Mouse (Mus musculus) granulocyte monocyte progenitor cell, adult 5-6 weeks (primary cell): Measurements from ENCODE around the gene Urod. TPM values are rescaled to one million over a fixed set of nuclear protein-coding genes. Genes with fewer than 3 reads are reported as not detected.
A peak's percentile ranks its signal among the peaks of the same experiment; 100 is the strongest.

Experiments
- ATAC-seq: replicated peaks from 2 replicates; pipeline ENCODE4 v1.8.0; 2016; ENCODE audit warnings: mild to moderate bottlenecking, moderate TSS enrichment, inconsistent platforms; ENCODE audit not compliant: poor library complexity, severe bottlenecking
- total RNA-seq, 2 experiments: library from RNA; stranded (forward) in 1 of 2; stranded (reverse) in 1 of 2; fragments of 200-712, 200-1000 nt in 1 of 2; fragments of >200 nt in 1 of 2; fragmentation: Nextera tagmentation in 1 of 2; gene quantifications; 2 replicates each; pipeline ENCODE4 v1.2.3; 2014 to 2017

The Urod gene
- total RNA-seq, 2 experiments from 2014 or later = 57.8 to 89.1 TPM

DNA sequence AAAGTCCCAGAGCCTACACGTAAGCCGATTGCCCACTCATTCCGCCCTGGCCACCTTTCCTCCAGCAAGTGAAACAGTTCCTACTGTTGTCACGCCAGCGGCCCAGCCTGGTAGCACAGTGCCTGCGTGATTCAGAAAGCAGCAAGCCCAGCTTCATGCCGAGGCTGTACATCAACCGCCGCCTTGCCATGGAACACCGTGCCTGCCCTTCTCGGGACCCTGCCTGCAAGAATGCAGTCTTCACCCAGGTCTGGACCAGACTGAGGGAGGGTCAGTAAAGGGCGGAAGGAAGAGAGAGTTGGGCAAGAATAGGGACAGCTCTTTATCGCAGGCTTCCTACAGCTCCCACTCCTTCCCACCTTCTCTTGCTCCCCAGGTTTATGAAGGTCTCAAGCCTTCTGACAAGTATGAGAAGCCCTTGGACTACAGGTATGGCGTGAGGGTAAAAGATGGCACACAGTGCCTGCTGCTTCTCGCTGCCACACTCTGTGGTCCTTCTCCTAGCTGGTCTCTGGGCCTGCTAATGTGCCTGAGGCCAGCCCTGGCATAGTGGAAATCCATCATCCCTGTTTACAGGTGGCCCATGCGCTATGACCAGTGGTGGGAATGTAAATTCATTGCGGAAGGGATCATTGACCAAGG is 5.4 kb upstream of the Urod start:
- ATAC-seq = no peak

GRCm38 (mm10) chr4:116995798-116996135 is 1.6 kb upstream of the Urod start:
- 0 out of 2 replicates have a peak, but pooled peaks have one; percentile 6 for ATAC-seq

DNA sequence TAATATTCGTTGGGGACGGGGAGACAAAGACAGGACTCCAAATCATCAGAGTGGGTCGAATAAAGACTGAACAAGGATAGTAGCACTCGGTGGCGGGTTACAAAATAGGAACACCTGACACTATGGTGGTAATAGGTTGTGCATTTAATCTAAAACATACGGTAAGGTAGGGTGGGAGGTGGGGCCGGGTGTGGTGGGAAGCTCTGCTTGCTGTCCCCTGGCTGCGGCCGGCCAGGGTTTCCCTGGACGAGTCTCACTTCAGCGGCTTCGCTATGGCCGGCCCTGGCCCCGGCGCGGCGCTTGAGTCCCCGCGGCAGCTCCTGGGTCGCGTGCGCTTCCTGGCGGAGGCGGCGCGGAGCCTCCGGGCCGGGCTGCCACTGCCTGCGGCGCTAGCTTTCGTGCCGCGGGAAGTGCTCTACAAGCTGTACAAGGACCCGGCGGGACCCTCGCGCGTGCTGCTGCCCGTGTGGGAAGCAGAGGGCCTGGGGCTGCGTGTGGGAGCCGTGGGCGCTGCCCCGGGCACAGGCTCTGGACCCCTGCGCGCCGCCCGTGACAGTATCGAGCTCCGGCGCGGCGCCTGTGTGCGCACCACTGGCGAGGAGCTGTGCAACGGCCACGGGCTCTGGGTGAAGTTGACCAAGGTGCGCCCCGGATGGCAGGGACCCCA is 1.1 kb upstream of the Urod start, which contains the start of gene Hectd3:
Hectd3 (plus strand) TSS at position 187 of the 667 bp plus-strand sequence.
- peak; percentile 52 for ATAC-seq

DNA sequence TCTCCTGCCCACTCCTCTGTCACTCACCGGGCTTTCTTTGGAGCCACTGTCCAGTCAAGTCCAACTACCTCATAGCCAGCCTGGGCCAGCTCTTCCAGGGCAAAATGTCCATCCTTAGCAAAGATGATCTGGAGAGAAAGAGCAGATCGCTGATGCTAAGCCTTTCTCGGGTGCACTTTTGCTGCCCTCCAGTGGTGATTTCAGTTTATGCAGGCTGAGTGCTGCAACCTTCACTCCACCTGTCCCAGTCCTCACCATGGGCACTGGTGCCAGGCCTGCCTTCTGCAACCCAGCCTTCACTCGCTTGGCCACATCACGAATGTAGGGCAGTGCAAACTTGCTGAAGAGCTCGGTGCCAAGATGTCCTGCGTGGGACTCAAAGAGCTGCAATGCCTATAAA is 2.8 kb downstream of the Urod start:
- peak; percentile 32 for ATAC-seq

DNA sequence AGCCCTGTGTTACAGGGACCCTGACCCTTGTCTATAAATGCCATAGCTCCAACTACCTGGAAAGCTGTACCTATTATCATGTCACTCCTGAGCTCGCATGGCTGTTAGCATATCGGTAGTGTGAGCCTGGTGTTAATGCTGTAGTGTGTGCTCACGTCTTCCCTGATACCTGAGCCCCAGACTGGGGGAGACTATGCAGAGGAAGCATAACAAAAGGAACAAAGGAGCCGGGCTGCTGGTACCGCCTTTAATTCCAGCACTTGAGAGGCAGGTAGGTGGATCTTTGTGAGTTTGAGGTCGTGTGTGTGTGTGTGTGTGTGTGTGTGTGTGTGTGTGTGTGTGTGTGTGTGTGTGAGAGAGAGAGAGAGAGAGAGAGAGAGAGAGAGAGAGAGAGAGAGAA is 4.5 kb downstream of the Urod start:
- no peak for ATAC-seq

- ATAC-seq = no peak
These were observed 7.1 kb downstream of the Urod start for GRCm38 (mm10) chr4:116987122-116987456.

- ATAC-seq = peak; percentile 93
These were observed 7.7 kb downstream of the Urod start for GRCm38 (mm10) chr4:116986400-116987121.

DNA sequence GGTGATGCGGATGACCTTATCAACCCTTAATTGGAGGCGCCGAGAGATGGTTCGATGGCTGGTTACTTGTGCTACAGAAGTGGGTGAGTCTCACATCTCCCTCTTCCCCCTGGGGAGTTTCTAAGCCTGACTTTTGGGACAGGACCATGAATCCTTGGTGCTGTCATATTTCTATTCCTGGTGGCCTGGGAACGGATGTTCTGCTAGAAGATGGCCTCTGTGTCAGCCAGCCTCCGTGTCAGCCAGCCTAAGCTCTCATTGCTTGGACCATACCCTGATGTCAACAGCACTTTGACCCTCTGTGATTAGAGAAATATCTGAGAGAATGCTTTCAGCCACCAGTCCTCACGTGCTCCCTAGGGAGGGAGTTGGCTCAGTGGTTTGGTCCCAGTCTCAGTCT is 8.5 kb downstream of the Urod start:
- no peak for ATAC-seq

DNA sequence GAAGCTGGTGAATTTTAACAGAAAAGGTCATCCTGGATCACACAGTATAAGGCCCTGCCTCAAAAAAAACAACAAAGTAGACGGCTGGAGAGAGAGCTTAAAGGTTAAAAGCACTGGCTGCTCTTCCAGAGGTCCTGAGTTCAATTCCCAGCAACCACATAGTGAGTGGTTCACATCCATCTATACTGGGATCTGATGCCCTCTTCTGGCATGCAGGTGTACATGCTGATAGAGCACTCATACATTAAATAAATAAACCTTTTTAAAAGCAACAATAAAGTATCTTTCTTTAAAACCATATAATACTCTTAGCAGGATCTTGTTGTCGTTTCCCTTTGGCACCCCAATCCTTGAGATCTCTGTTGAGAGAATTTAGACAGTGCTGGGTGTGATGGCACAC is 17.7 kb downstream of the Urod start:
- ATAC-seq = no peak

DNA sequence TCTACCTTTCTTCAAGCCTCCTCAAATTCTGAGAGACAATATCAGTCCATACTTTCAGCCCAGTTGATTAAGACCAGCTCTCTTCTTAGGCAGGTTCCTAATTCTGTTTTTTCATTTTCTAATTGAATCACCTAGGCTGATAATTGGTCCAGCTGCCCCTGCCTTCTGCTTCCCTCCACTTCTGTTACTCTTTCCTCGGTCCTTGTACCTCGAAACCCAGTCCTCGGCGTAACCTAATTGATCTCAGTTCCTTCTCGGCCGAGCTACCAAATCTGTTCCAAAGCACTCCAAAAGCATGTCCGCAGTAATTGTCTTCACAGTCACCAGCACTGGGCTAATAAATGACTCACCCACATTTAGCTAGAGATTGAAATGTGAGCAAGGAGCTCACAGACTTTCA is 39.3 kb downstream of the Urod start:
- ATAC-seq = no peak

GRCm38 (mm10) chr4:116951642-116952041 is 42.6 kb downstream of the Urod start:
- ATAC-seq = no peak

GRCm38 (mm10) chr4:116944055-116944454 is 50.2 kb downstream of the Urod start:
- ATAC-seq = no peak

DNA sequence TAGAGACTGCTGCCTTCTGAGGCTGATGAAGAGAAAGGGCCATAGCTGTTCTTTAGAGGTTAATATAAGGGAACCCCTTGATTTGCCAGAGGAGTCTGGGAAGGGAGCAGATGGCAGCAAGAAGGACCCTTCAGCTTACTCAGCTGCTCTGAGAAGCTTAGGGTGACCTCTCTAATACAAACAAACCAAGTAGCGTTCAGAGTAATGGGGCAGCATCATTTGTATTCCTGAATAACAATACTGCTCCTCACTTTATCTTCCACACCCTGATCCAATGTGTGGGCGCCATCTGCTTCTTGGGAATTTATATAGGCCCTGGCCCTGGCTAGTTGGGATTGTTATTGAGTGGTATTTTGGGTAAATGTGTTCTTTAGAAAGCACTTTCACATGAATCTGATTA is 51.5 kb downstream of the Urod start:
- ATAC-seq = no peak

Other genes starting within 250 kb of the Urod start
- gene Toe1, start 186.8 kb downstream of the Urod start, total RNA-seq (2014; fragmentation: Nextera tagmentation) = 23.3 and 24.4 TPM in 2 replicates
- gene Toe1, start 186.8 kb downstream of the Urod start, total RNA-seq (2017) = 39.7 and 58.6 TPM in 2 replicates
- 13.0 and 17.2 TPM in 2 replicates for gene Mutyh, start 186.7 kb downstream of the Urod start, total RNA-seq (2014; fragmentation: Nextera tagmentation)
- gene Mutyh, start 186.7 kb downstream of the Urod start, total RNA-seq (2017) = 4.5 and 5.8 TPM in 2 replicates
- gene Hpdl, start 172.7 kb downstream of the Urod start, total RNA-seq (2014; fragmentation: Nextera tagmentation) = not detected in 2 replicates
- 0.62 and 0.78 TPM in 2 replicates for gene Hpdl, start 172.7 kb downstream of the Urod start, total RNA-seq (2017)
- gene Zswim5, start 117.0 kb downstream of the Urod start, total RNA-seq (2014; fragmentation: Nextera tagmentation) = 0.85 TPM in 1 of 2 replicates, not detected in the other
- gene Zswim5, start 117.0 kb downstream of the Urod start, total RNA-seq (2017) = 0.17 TPM in 1 of 2 replicates, not detected in the other
- gene Hectd3, start 904 bp upstream of the Urod start, total RNA-seq (2014; fragmentation: Nextera tagmentation) = 8.5 and 9.2 TPM in 2 replicates
- 14.7 and 15.3 TPM in 2 replicates for gene Hectd3, start 904 bp upstream of the Urod start, total RNA-seq (2017)
- 13.1 and 31.2 TPM in 2 replicates for gene Eif2b3, start 25.0 kb upstream of the Urod start, total RNA-seq (2014; fragmentation: Nextera tagmentation)
- gene Eif2b3, start 25.0 kb upstream of the Urod start, total RNA-seq (2017) = 39.7 and 41.3 TPM in 2 replicates
- 0.97 TPM in 1 of 2 replicates, not detected in the other for gene Ptch2, start 101.7 kb upstream of the Urod start, total RNA-seq (2014; fragmentation: Nextera tagmentation)
- gene Ptch2, start 101.7 kb upstream of the Urod start, total RNA-seq (2017) = not detected in 2 replicates
- 5.0 and 14.5 TPM in 2 replicates for gene Btbd19, start 131.3 kb upstream of the Urod start, total RNA-seq (2014; fragmentation: Nextera tagmentation)
- gene Btbd19, start 131.3 kb upstream of the Urod start, total RNA-seq (2017) = 6.9 and 7.2 TPM in 2 replicates
- gene Tctex1d4, start 132.4 kb upstream of the Urod start, total RNA-seq (2014; fragmentation: Nextera tagmentation) = 0.77 TPM in 1 of 2 replicates, not detected in the other
- not detected in 2 replicates for gene Tctex1d4, start 132.4 kb upstream of the Urod start, total RNA-seq (2017)
- gene Plk3, start 139.6 kb upstream of the Urod start, total RNA-seq (2014; fragmentation: Nextera tagmentation) = 1.5 and 2.2 TPM in 2 replicates
- 1.5 and 2.5 TPM in 2 replicates for gene Plk3, start 139.6 kb upstream of the Urod start, total RNA-seq (2017)
- gene Rps8, start 161.8 kb upstream of the Urod start, total RNA-seq (2014; fragmentation: Nextera tagmentation) = 4,230 and 5,237 TPM in 2 replicates
- gene Rps8, start 161.8 kb upstream of the Urod start, total RNA-seq (2017) = 2,283 and 2,839 TPM in 2 replicates
- gene Kif2c, start 188.2 kb upstream of the Urod start, total RNA-seq (2014; fragmentation: Nextera tagmentation) = 15.8 and 23.5 TPM in 2 replicates
- 44.9 and 47.0 TPM in 2 replicates for gene Kif2c, start 188.2 kb upstream of the Urod start, total RNA-seq (2017)